Mouse (Mus musculus): Measurements from ENCODE around the gene Tktl1. TPM values are rescaled to one million over a fixed set of nuclear protein-coding genes. Genes with fewer than 3 reads are reported as not detected.
"Not testable (repeated sequence)": the region's sequence is repeated elsewhere in the genome, so short reads cannot be mapped to it uniquely, and the experiment has no call there.

Tktl1 gene
- not detected in 2 replicates for polyA plus RNA-seq (2015; fragmentation: Nextera tagmentation; extraction: Ambion mirVana)

GRCm38 (mm10) chrX:74176959-74177358 lies at the start of gene Tktl1:
Gene Tktl1 (plus strand): TSS chrX:74177259.
- H3K4me1 ChIP-seq, result no peaks in the 10 kb centered on the region
- no peak within 1 kb of the TSS for H3K27ac ChIP-seq (replicated peaks)
- ATAC-seq (ENCODE audit: extremely low read depth, insufficient number of reproducible peaks, low FRiP score, low TSS enrichment), result no peak
- H3K4me2 ChIP-seq, result no peak within 1 kb of the TSS
- H3K27me3 ChIP-seq (replicated peaks), result no peaks in the 10 kb centered on the region
- H3K4me3 ChIP-seq, result no peak within 1 kb of the TSS
- WGBS, result 81% methylated on average over 17 of the region's 17 CpGs
- peaks cover 3% of the 10 kb centered on the region; the same call in 1 of the 2 replicates for H3K9me3 ChIP-seq
- H3K36me3 ChIP-seq, result no peaks in the 10 kb centered on the region
- H3K9ac ChIP-seq, result no peak within 1 kb of the TSS

- not testable (repeated sequence) for H3K4me3 ChIP-seq; H3K27me3 ChIP-seq (replicated peaks); H3K9me3 ChIP-seq; H3K4me2 ChIP-seq; H3K27ac ChIP-seq (replicated peaks); H3K9ac ChIP-seq; H3K36me3 ChIP-seq; H3K4me1 ChIP-seq; ATAC-seq (ENCODE audit: extremely low read depth, insufficient number of reproducible peaks, low FRiP score, low TSS enrichment)
- 24% methylated on average over 1 of the region's 1 CpGs for WGBS
These were observed 41.8 kb upstream of the Tktl1 start, which contains the start of gene Mecp2 for GRCm38 (mm10) chrX:74135263-74135662. Gene Mecp2 (minus strand): TSS chrX:74135363.

- Histone ChIP-seq H3K9me3 (no peaks in the 10 kb centered on the region), H3K9ac (no peak within 1 kb of the TSS), H3K4me2 (no peak within 1 kb of the TSS), H3K27ac (replicated peaks) (no peak within 1 kb of the TSS), H3K36me3 (no peaks in the 10 kb centered on the region), H3K27me3 (replicated peaks) (no peaks in the 10 kb centered on the region), H3K4me3 (no peak within 1 kb of the TSS), H3K4me1 (no peaks in the 10 kb centered on the region)
- WGBS, result 89% methylated on average over 1 of the region's 1 CpGs
- no peak for ATAC-seq (ENCODE audit: extremely low read depth, insufficient number of reproducible peaks, low FRiP score, low TSS enrichment)
These were observed 9.3 kb upstream of the Tktl1 start, which contains the start of gene Tex28 for GRCm38 (mm10) chrX:74167738-74168137. Gene Tex28 (minus strand): TSS chrX:74167838.

- no peak for ATAC-seq (ENCODE audit: extremely low read depth, insufficient number of reproducible peaks, low FRiP score, low TSS enrichment)
- no peak overlapping the region for H3K9ac ChIP-seq
- WGBS, result 73% methylated on average over 2 of the region's 2 CpGs
These were observed 26.5 kb downstream of the Tktl1 start for GRCm38 (mm10) chrX:74203556-74203955.

GRCm38 (mm10) chrX:74218496-74218895 lies 41.4 kb downstream of the Tktl1 start:
- Histone ChIP-seq H3K4me1 (no peaks in the 10 kb centered on the region), H3K4me3 (no peak overlapping the region), H3K36me3 (peaks cover 13% of the 10 kb centered on the region), H3K9ac (no peak overlapping the region), H3K9me3 (no peaks in the 10 kb centered on the region), H3K27me3 (replicated peaks) (no peaks in the 10 kb centered on the region), H3K4me2 (no peak overlapping the region), H3K27ac (replicated peaks) (no peak overlapping the region)
- 84% methylated on average over 4 of the region's 4 CpGs for WGBS
- no peak for ATAC-seq (ENCODE audit: extremely low read depth, insufficient number of reproducible peaks, low FRiP score, low TSS enrichment)

More at GRCm38 (mm10) chrX:74203556-74203955, 26.5 kb downstream of the Tktl1 start:
- Histone ChIP-seq H3K36me3 (no peaks in the 10 kb centered on the region), H3K4me3 (no peak overlapping the region), H3K4me1 (no peaks in the 10 kb centered on the region), H3K27me3 (replicated peaks) (no peaks in the 10 kb centered on the region), H3K4me2 (no peak overlapping the region), H3K27ac (replicated peaks) (no peak overlapping the region), H3K9me3 (no peaks in the 10 kb centered on the region)

- Histone ChIP-seq H3K4me2 (no peak overlapping the region), H3K27me3 (replicated peaks) (no peaks in the 10 kb centered on the region), H3K9me3 (no peaks in the 10 kb centered on the region), H3K36me3 (peaks cover 23% of the 10 kb centered on the region), H3K27ac (replicated peaks) (no peak overlapping the region), H3K4me3 (no peak overlapping the region), H3K4me1 (no peaks in the 10 kb centered on the region), H3K9ac (no peak overlapping the region)
- 40% methylated on average over 13 of the region's 13 CpGs for WGBS
- no peak for ATAC-seq (ENCODE audit: extremely low read depth, insufficient number of reproducible peaks, low FRiP score, low TSS enrichment)
These were observed 42.4 kb downstream of the Tktl1 start for GRCm38 (mm10) chrX:74219449-74219848.

GRCm38 (mm10) chrX:74220099-74220498 lies 43.0 kb downstream of the Tktl1 start:
- not testable (repeated sequence) for H3K4me2 ChIP-seq; H3K4me3 ChIP-seq; ATAC-seq (ENCODE audit: extremely low read depth, insufficient number of reproducible peaks, low FRiP score, low TSS enrichment); H3K27ac ChIP-seq (replicated peaks); H3K4me1 ChIP-seq; H3K9me3 ChIP-seq; H3K27me3 ChIP-seq (replicated peaks); H3K9ac ChIP-seq
- 25% methylated on average over 1 of the region's 1 CpGs for WGBS
- peaks cover 29% of the 10 kb centered on the region for H3K36me3 ChIP-seq

- no peak overlapping the region for H3K27ac ChIP-seq (replicated peaks)
- H3K36me3 ChIP-seq, result peaks cover 100% of the 10 kb centered on the region
- no peak for ATAC-seq (ENCODE audit: extremely low read depth, insufficient number of reproducible peaks, low FRiP score, low TSS enrichment)
- H3K9ac ChIP-seq, result no peak overlapping the region
- 54% methylated on average over 1 of the region's 1 CpGs for WGBS
- H3K4me2 ChIP-seq, result no peak overlapping the region
- H3K27me3 ChIP-seq (replicated peaks), result no peaks in the 10 kb centered on the region
- H3K9me3 ChIP-seq, result no peaks in the 10 kb centered on the region
- H3K4me1 ChIP-seq, result no peaks in the 10 kb centered on the region
- H3K4me3 ChIP-seq, result no peak overlapping the region
These were observed 53.0 kb downstream of the Tktl1 start for GRCm38 (mm10) chrX:74230038-74230437.

GRCm38 (mm10) chrX:74233196-74233595 lies 56.1 kb downstream of the Tktl1 start:
- Histone ChIP-seq H3K27ac (replicated peaks) (no peak overlapping the region), H3K4me2 (no peak overlapping the region), H3K27me3 (replicated peaks) (no peaks in the 10 kb centered on the region), H3K36me3 (peaks cover 96% of the 10 kb centered on the region), H3K9ac (no peak overlapping the region), H3K4me1 (no peaks in the 10 kb centered on the region), H3K4me3 (no peak overlapping the region), H3K9me3 (no peaks in the 10 kb centered on the region)
- ATAC-seq (ENCODE audit: extremely low read depth, insufficient number of reproducible peaks, low FRiP score, low TSS enrichment), result no peak
- 92% methylated on average over 5 of the region's 5 CpGs for WGBS

- H3K9ac ChIP-seq, result no peak overlapping the region
- H3K4me1 ChIP-seq, result peaks cover 16% of the 10 kb centered on the region
- H3K36me3 ChIP-seq, result peaks cover 85% of the 10 kb centered on the region
- no peak overlapping the region for H3K4me3 ChIP-seq
- H3K4me2 ChIP-seq, result no peak overlapping the region
- WGBS, result 85% methylated on average over 4 of the region's 4 CpGs
- no peak for ATAC-seq (ENCODE audit: extremely low read depth, insufficient number of reproducible peaks, low FRiP score, low TSS enrichment)
- no peak overlapping the region for H3K27ac ChIP-seq (replicated peaks)
- H3K27me3 ChIP-seq (replicated peaks), result no peaks in the 10 kb centered on the region
- H3K9me3 ChIP-seq, result no peaks in the 10 kb centered on the region
These were observed 63.3 kb downstream of the Tktl1 start for GRCm38 (mm10) chrX:74240332-74240731.

- Histone ChIP-seq H3K27ac (replicated peaks) (peak overlapping the region; percentile 94; the same call in 1 of the 2 replicates), H3K36me3 (peaks cover 58% of the 10 kb centered on the region), H3K9ac (peak overlapping the region; percentile 79), H3K4me1 (peaks cover 16% of the 10 kb centered on the region), H3K4me2 (peak overlapping the region; percentile 75), H3K27me3 (replicated peaks) (no peaks in the 10 kb centered on the region), H3K4me3 (peak overlapping the region; percentile 66), H3K9me3 (no peaks in the 10 kb centered on the region)
- ATAC-seq (ENCODE audit: extremely low read depth, insufficient number of reproducible peaks, low FRiP score, low TSS enrichment), result no peak
- WGBS, result 83% methylated on average over 2 of the region's 2 CpGs
These were observed 66.3 kb downstream of the Tktl1 start for GRCm38 (mm10) chrX:74243396-74243795.

- Histone ChIP-seq H3K27me3 (replicated peaks) (no peaks in the 10 kb centered on the region), H3K36me3 (peaks cover 54% of the 10 kb centered on the region), H3K27ac (replicated peaks) (peak overlapping the region; percentile 94), H3K4me2 (peak overlapping the region; percentile 75), H3K4me3 (peak overlapping the region; percentile 66), H3K4me1 (peaks cover 16% of the 10 kb centered on the region), H3K9me3 (no peaks in the 10 kb centered on the region), H3K9ac (peak overlapping the region; percentile 79)
- ATAC-seq (ENCODE audit: extremely low read depth, insufficient number of reproducible peaks, low FRiP score, low TSS enrichment), result no peak
- WGBS, result 40% methylated on average over 3 of the region's 3 CpGs
These were observed 66.7 kb downstream of the Tktl1 start for GRCm38 (mm10) chrX:74243807-74244206.
